In the genomic region with DNA sequence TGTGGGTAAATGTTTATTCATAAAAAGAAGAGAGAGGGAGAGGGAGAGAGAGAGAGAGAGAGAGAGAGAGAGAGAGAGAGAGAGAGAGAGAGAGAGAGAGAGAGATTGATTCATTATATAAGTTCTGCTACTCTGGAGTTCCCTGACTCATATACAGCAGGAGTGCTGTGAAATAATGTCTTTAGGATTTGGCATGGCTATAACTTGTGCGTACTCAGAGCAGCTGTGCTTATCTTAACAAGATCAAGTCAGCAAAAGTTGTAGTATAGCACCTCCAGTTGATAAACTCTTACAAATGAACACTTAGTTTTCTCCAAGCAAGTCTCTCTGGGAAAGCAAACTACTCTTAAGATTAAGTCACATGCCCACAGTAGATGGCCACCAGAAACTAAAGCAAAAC, we compare ENCODE assay signal across 17 mouse cellular contexts.
"Had no signal": no experiment of that assay in that cellular context is flagged by ENCODE, and none has a peak within 500 bp of the region (broad histone marks: within the 10 kb centered on the region; RNA-seq: fewer than 3 reads in every experiment).

No protein-coding gene starts in this region.

- DNase-seq: lung, adult 18-20 months; lung, embryonic 14.5 days; lung, postnatal 10 days; lung, postnatal 4 days; midbrain, embryonic 14.5 days; retina, postnatal 1 day; right cerebral cortex, postnatal 14 days; right cerebral cortex, postnatal 4 days; spleen, adult 18-20 months; thymus, adult 2 months; thymus, postnatal 25 days had no signal

- H3K4me3 ChIP-seq: midbrain, embryonic 10.5 days; midbrain, embryonic 12.5 days; myocyte; neural tube, embryonic 13.5 days; neural tube, embryonic 15.5 days had no signal

- H3K4me2 ChIP-seq: lung, embryonic 14.5 days; midbrain, embryonic 12.5 days; neural tube, embryonic 13.5 days; neural tube, embryonic 15.5 days had no signal

- H3K27me3 ChIP-seq: midbrain, embryonic 12.5 days; neural tube, embryonic 13.5 days; neural tube, embryonic 15.5 days had no signal

- H3K9ac ChIP-seq: lung, embryonic 14.5 days; midbrain, embryonic 12.5 days; neural tube, embryonic 13.5 days; neural tube, embryonic 15.5 days had no signal

- H3K9me3 ChIP-seq: midbrain, embryonic 10.5 days; midbrain, embryonic 12.5 days; neural tube, embryonic 13.5 days; neural tube, embryonic 15.5 days had no signal

- H3K36me3 ChIP-seq: midbrain, embryonic 10.5 days; midbrain, embryonic 12.5 days; neural tube, embryonic 13.5 days; neural tube, embryonic 15.5 days had no signal

- H3K4me1 ChIP-seq: midbrain, embryonic 10.5 days; midbrain, embryonic 12.5 days; neural tube, embryonic 13.5 days; neural tube, embryonic 15.5 days had no signal

- H3K27ac ChIP-seq: midbrain, embryonic 10.5 days; midbrain, embryonic 12.5 days; neural tube, embryonic 13.5 days; neural tube, embryonic 15.5 days had no signal

- ATAC-seq: midbrain, embryonic 16.5 days had no signal
